Mouse (Mus musculus) intestine, embryonic 15.5 days (tissue): ENCODE data around the gene Kcnh3. TPM values are rescaled to one million over a fixed set of nuclear protein-coding genes. Genes with fewer than 3 reads are reported as not detected.

Experiments used
- ATAC-seq: fragments of 200-750 bp; cut with Nextera tagmentation; 2 replicates; pipeline ENCODE4 v1.8.0; 2017; ENCODE audit warnings: moderate TSS enrichment, moderate library complexity
- H3K27ac ChIP-seq: fragments of 300-500 bp; sonication (generic); 2 replicates; pipeline ENCODE4 v1.5.1; 2015; ENCODE audit warnings: mild to moderate bottlenecking, inconsistent platforms
- H3K27me3 ChIP-seq: fragments of 300-500 bp; sonication (generic); replicated peaks from 2 replicates; pipeline ENCODE4 v1.6.1; 2015; ENCODE audit warnings: inconsistent platforms
- H3K36me3 ChIP-seq: fragments of 300-500 bp; sonication (generic); 2 replicates; pipeline ENCODE4 v1.6.1; 2015; ENCODE audit warnings: inconsistent platforms
- H3K4me1 ChIP-seq: fragments of 300-500 bp; sonication (generic); replicated peaks from 2 replicates; pipeline ENCODE4 v1.6.1; 2015; ENCODE audit warnings: inconsistent platforms
- H3K4me2 ChIP-seq: fragments of 300-500 bp; sonication (generic); replicated peaks from 2 replicates; pipeline ENCODE4 v1.6.1; 2015; ENCODE audit warnings: mild to moderate bottlenecking, inconsistent platforms
- H3K4me3 ChIP-seq: fragments of 300-500 bp; sonication (generic); replicated peaks from 2 replicates; pipeline ENCODE4 v1.5.1; 2015; ENCODE audit warnings: inconsistent platforms
- H3K9ac ChIP-seq: fragments of 300-500 bp; sonication (generic); 2 replicates; pipeline ENCODE4 v1.6.1; 2015; ENCODE audit warnings: inconsistent platforms
- H3K9me3 ChIP-seq: fragments of 300-500 bp; sonication (generic); 2 replicates; pipeline ENCODE4 v1.6.1; 2016; ENCODE audit warnings: inconsistent platforms
- WGBS: fragments of 180-500 bp; shearing (Covaris S2); methylation state at CpG from one replicate; pipeline ENCODE4 v1.1.7; 2015; 5-methylcytosine and 5-hydroxymethylcytosine counted together
- polyA plus RNA-seq: library from polyadenylated mRNA; unstranded; fragments of >200 nt; fragmentation: Nextera tagmentation; extraction: Ambion mirVana; gene quantifications from 2 replicates; pipeline ENCODE4 v1.2.1, GENCODE M21; 2015

Kcnh3 gene
- polyA plus RNA-seq, 1 experiment from 2014 or later, result 0.45 TPM

- WGBS, result 7% methylated on average over 18 of the region's 18 CpGs
These were observed 1.7 kb upstream of the Kcnh3 start for GRCm38 (mm10) chr15:99222794-99223584.

DNA sequence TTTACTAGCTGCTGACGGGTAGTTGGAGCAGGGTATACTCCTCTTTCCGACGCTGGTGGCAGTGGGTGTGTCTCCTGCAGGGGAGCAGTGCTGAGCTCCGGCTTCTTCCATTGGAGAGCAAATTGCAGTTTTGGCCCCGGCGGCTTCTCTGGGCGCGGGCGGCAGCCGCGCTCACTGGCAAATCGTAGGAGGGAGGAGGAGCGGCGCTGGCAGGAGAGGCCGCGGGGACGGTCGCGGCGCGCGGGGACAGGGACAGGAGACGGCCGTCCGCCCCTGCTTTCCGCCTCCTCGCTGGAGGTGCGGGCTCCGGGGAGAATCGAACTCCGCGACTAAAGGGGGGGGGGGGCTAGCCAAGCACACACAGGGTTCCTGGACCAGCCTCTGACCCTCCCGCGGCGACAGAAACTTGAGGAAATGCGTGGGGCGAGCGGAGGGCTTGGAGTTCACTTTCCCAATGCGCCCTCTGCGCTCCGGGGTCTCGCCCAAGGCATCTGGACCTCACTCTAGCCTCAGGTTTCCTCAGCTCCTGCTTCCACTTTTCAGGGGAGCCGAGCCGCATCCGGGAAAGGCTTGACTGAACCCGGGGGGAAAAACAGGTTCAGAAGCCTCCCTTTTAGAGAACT, 965 bp upstream of the Kcnh3 start:
- Histone ChIP-seq H3K36me3 (no peaks in the 10 kb centered on the region), H3K4me1 (peaks cover 37% of the 10 kb centered on the region), H3K9me3 (no peaks in the 10 kb centered on the region), H3K27ac (no peak overlapping the region), H3K9ac (peak overlapping the region; percentile 37), H3K4me2 (peak overlapping the region; percentile 93), H3K27me3 (peaks cover 83% of the 10 kb centered on the region), H3K4me3 (peak overlapping the region; percentile 44)
- WGBS, result under 1% methylated on average over 45 of the region's 46 CpGs
- peak; percentile 9; the same call in 1 of the 2 replicates for ATAC-seq

More at GRCm38 (mm10) chr15:99222794-99223584, 1.7 kb upstream of the Kcnh3 start:
- H3K9ac ChIP-seq, result 0 out of 2 replicates have a peak overlapping the region, but pooled peaks have one; percentile 22
- peak overlapping the region; percentile 44 for H3K4me3 ChIP-seq
- H3K9me3 ChIP-seq, result no peaks in the 10 kb centered on the region
- no peak overlapping the region for H3K27ac ChIP-seq
- peak overlapping the region; percentile 93 for H3K4me2 ChIP-seq
- ATAC-seq, result no peak
- peaks cover 77% of the 10 kb centered on the region for H3K27me3 ChIP-seq
- H3K4me1 ChIP-seq, result peaks cover 34% of the 10 kb centered on the region
- no peaks in the 10 kb centered on the region for H3K36me3 ChIP-seq

DNA sequence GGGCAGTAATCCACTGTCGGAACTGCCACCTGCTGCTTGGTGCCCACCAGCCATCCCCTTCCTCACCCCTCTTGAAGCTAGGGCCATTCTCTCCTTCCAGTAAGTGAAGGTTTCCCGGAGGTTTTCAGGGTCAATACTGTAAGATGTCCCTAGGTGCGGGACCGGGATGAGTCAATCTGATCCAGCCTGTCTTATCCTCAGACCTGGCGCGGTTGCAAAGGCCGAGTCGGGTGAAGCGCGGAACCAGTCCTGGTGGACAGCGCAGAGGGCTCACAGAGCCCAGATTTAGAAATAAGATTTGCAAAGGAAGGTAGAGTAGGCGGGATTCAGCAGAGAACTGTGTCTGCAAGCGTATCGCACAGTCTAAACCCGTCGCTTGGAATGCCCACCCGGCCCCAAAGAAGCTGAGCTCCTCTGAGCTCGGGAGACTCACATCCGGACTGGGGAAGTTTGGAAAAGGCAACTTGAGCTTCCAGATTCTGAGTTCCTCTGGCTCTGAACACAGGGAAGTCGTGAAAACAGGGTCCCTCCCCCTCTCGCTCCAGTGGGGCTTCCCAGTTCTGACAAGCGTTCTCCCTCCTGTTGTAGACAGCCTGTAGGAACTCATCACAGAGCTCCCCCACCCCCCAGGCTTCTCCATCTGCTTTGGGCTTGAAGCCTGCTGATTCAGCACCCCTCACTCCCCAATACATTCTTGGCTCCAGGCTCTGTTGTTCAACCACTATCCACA, 585 bp downstream of the Kcnh3 start:
- WGBS, result 2% methylated on average over 22 of the region's 22 CpGs
- Histone ChIP-seq H3K9ac (peak overlapping the region; percentile 37), H3K27ac (no peak overlapping the region), H3K27me3 (peaks cover 82% of the 10 kb centered on the region), H3K4me1 (peaks cover 37% of the 10 kb centered on the region), H3K4me2 (peak overlapping the region; percentile 93), H3K9me3 (no peaks in the 10 kb centered on the region), H3K36me3 (no peaks in the 10 kb centered on the region), H3K4me3 (peak overlapping the region; percentile 44)
- no peak for ATAC-seq

DNA sequence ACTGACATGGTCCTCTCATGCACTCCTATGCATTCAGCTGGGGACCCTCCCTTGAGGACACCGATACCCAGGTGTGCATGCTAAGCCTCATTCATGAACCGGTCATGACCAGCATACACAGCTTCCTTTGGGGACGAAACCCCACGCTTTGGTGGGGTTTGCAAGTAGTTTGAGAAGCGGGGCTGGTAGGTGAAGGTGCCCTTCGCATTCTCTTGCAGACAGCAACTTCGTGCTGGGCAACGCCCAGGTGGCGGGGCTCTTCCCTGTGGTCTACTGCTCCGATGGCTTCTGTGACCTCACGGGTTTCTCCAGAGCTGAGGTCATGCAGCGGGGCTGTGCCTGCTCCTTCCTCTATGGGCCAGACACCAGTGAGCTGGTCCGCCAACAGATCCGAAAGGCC, 1.4 kb downstream of the Kcnh3 start:
- H3K9me3 ChIP-seq, result no peaks in the 10 kb centered on the region
- no peaks in the 10 kb centered on the region for H3K36me3 ChIP-seq
- H3K27me3 ChIP-seq, result peaks cover 84% of the 10 kb centered on the region
- peak overlapping the region; percentile 44; the same call in 1 of the 2 replicates for H3K4me3 ChIP-seq
- ATAC-seq, result no peak
- H3K9ac ChIP-seq, result no peak overlapping the region
- no peak overlapping the region for H3K27ac ChIP-seq
- H3K4me2 ChIP-seq, result no peak overlapping the region; the same call in 1 of the 2 replicates
- WGBS, result 26% methylated on average over 14 of the region's 14 CpGs
- H3K4me1 ChIP-seq, result peaks cover 37% of the 10 kb centered on the region

DNA sequence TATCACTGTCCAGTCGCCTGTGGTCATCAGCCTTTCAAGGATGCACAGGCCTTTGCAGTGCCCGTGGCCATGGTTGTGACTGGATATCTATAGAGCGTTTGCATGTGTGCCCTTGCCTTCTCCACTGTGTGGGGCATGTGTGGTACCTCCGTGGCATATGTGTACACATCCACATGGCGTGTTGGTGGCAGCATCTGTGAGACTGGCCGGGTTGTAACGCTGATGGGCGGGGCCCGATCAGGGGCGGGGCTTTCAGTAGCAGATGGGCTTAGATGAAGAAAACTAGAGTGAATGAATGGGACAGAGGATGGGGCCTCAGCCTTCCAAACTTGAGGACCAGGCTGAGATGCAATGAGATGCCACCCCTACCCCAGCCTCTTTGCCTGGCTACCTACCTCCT, 7.3 kb downstream of the Kcnh3 start:
- H3K9me3 ChIP-seq, result no peaks in the 10 kb centered on the region
- H3K36me3 ChIP-seq, result no peaks in the 10 kb centered on the region
- H3K27ac ChIP-seq, result no peak overlapping the region
- peaks cover 40% of the 10 kb centered on the region for H3K27me3 ChIP-seq
- no peak overlapping the region for H3K4me3 ChIP-seq
- WGBS, result 72% methylated on average over 10 of the region's 10 CpGs
- H3K9ac ChIP-seq, result no peak overlapping the region
- ATAC-seq, result no peak
- H3K4me1 ChIP-seq, result peaks cover 10% of the 10 kb centered on the region; the same call in 1 of the 2 replicates
- H3K4me2 ChIP-seq, result no peak overlapping the region

GRCm38 (mm10) chr15:99233719-99234118, 9.1 kb downstream of the Kcnh3 start:
- 41% methylated on average over 17 of the region's 17 CpGs for WGBS
- Histone ChIP-seq H3K27me3 (peaks cover 25% of the 10 kb centered on the region), H3K4me3 (no peak overlapping the region), H3K36me3 (no peaks in the 10 kb centered on the region), H3K27ac (no peak overlapping the region), H3K4me2 (no peak overlapping the region), H3K9me3 (no peaks in the 10 kb centered on the region), H3K9ac (no peak overlapping the region), H3K4me1 (0 out of 2 replicates have a peak, but pooled peaks cover 3% of the 10 kb centered on the region)
- no peak for ATAC-seq

GRCm38 (mm10) chr15:99234326-99235010, 9.8 kb downstream of the Kcnh3 start:
- H3K4me1 ChIP-seq, result 0 out of 2 replicates have a peak, but pooled peaks cover 3% of the 10 kb centered on the region
- peaks cover 23% of the 10 kb centered on the region for H3K27me3 ChIP-seq
- H3K9me3 ChIP-seq, result no peaks in the 10 kb centered on the region
- no peak overlapping the region for H3K27ac ChIP-seq
- WGBS, result 48% methylated on average over 12 of the region's 12 CpGs
- ATAC-seq, result peak; percentile 32; the same call in 1 of the 2 replicates
- no peaks in the 10 kb centered on the region for H3K36me3 ChIP-seq
- H3K4me2 ChIP-seq, result no peak overlapping the region
- no peak overlapping the region for H3K9ac ChIP-seq
- H3K4me3 ChIP-seq, result no peak overlapping the region

DNA sequence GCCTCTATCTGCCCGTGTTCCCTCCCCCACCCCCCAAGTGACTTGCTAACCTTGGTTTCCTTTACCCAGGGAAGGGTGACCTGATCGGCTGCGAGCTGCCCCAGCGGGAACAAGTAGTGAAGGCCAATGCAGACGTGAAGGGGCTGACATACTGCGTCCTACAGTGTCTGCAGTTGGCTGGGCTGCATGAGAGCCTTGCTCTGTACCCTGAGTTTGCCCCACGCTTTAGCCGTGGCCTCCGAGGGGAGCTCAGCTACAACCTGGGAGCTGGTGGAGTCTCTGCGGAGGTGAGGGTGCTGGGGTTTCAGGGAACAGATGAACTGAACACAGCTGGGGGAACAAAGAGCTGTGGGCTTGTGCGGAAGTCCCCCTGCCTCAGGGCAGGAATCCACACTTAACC, 13.3 kb downstream of the Kcnh3 start:
- H3K9ac ChIP-seq, result no peak overlapping the region
- H3K4me2 ChIP-seq, result no peak overlapping the region
- peaks cover 4% of the 10 kb centered on the region; the same call in 1 of the 2 replicates for H3K27me3 ChIP-seq
- ATAC-seq, result no peak
- H3K4me3 ChIP-seq, result no peak overlapping the region
- 0 out of 2 replicates have a peak, but pooled peaks cover 3% of the 10 kb centered on the region for H3K4me1 ChIP-seq
- WGBS, result 66% methylated on average over 11 of the region's 11 CpGs
- no peaks in the 10 kb centered on the region for H3K9me3 ChIP-seq
- peaks cover 9% of the 10 kb centered on the region for H3K36me3 ChIP-seq
- no peak overlapping the region for H3K27ac ChIP-seq

GRCm38 (mm10) chr15:99240129-99240528, 15.5 kb downstream of the Kcnh3 start:
- Histone ChIP-seq H3K27ac (no peak overlapping the region), H3K4me3 (no peak overlapping the region), H3K36me3 (peaks cover 20% of the 10 kb centered on the region), H3K4me2 (no peak overlapping the region), H3K9me3 (no peaks in the 10 kb centered on the region), H3K27me3 (no peaks in the 10 kb centered on the region), H3K4me1 (no peaks in the 10 kb centered on the region), H3K9ac (no peak overlapping the region)
- no peak for ATAC-seq
- WGBS, result 80% methylated on average over 4 of the region's 4 CpGs

DNA sequence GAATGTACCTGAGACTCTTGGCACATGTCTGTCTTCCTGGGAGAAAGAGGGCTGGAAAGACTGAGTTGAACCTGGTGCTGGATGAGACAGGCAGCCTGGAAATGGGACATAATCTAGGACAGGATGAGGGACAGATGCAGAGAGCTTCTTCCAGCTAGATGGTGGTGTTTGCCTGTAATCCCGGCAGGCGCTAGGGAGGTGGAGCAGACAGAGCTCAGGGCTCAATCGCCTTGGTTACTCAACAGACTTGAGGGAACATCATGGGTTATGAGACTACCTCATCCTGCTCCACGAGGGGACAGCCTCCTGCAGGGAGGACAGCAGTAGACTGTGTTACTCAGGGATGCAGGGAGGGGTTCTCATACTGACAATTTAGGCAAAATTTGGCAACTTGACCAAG, 16.6 kb downstream of the Kcnh3 start:
- Histone ChIP-seq H3K4me1 (no peaks in the 10 kb centered on the region), H3K4me3 (no peak overlapping the region), H3K36me3 (peaks cover 23% of the 10 kb centered on the region), H3K27me3 (no peaks in the 10 kb centered on the region), H3K9me3 (no peaks in the 10 kb centered on the region), H3K4me2 (no peak overlapping the region), H3K9ac (no peak overlapping the region), H3K27ac (no peak overlapping the region)
- no peak for ATAC-seq
- 65% methylated on average over 4 of the region's 4 CpGs for WGBS

- peaks cover 28% of the 10 kb centered on the region for H3K36me3 ChIP-seq
- no peaks in the 10 kb centered on the region for H3K4me1 ChIP-seq
- 90% methylated on average over 10 of the region's 10 CpGs for WGBS
- no peak overlapping the region for H3K4me3 ChIP-seq
- no peak overlapping the region for H3K27ac ChIP-seq
- ATAC-seq, result 0 out of 2 replicates have a peak, but pooled peaks have one; percentile 18
- H3K4me2 ChIP-seq, result no peak overlapping the region
- H3K9ac ChIP-seq, result no peak overlapping the region
- no peaks in the 10 kb centered on the region for H3K9me3 ChIP-seq
- no peaks in the 10 kb centered on the region for H3K27me3 ChIP-seq
These were observed 17.4 kb downstream of the Kcnh3 start for GRCm38 (mm10) chr15:99242045-99242444.
